Mouse (Mus musculus): ENCODE results near the gene Htr6. TPM values are rescaled to one million over a fixed set of nuclear protein-coding genes. Genes with fewer than 3 reads are reported as not detected.

Gene Htr6
- polyA plus RNA-seq, 1 experiment from 2014 or later: not detected

GRCm38 (mm10) chr4:139081270-139081931 is 6.0 kb upstream of the Htr6 start:
- Histone ChIP-seq H3K4me3 (ENCODE audit: low read length) (no peak overlapping the region), H3K4me2 (ENCODE audit: low read depth, low read length) (no peak overlapping the region), H3K4me1 (replicated peaks; ENCODE audit: control insufficient read depth, insufficient read depth, low read length) (peaks cover 11% of the 10 kb centered on the region), H3K9me3 (ENCODE audit: control insufficient read depth, low read length) (no peaks in the 10 kb centered on the region), H3K36me3 (ENCODE audit: control insufficient read depth, insufficient read depth, low read length) (no peaks in the 10 kb centered on the region), H3K27ac (ENCODE audit: low read length) (no peak overlapping the region), H3K27me3 (ENCODE audit: control insufficient read depth, insufficient read depth, low read depth, low read length) (peaks cover 6% of the 10 kb centered on the region), H3K9ac (ENCODE audit: low read length) (no peak overlapping the region)
- WGBS: 65% methylated on average over 18 of the region's 18 CpGs
- ATAC-seq (ENCODE audit: low read depth): no peak

GRCm38 (mm10) chr4:139080259-139080658 is 4.9 kb upstream of the Htr6 start:
- no peak overlapping the region for H3K27ac ChIP-seq (ENCODE audit: low read length)
- H3K4me3 ChIP-seq (ENCODE audit: low read length): no peak overlapping the region
- H3K9me3 ChIP-seq (ENCODE audit: control insufficient read depth, low read length): no peaks in the 10 kb centered on the region
- H3K27me3 ChIP-seq (ENCODE audit: control insufficient read depth, insufficient read depth, low read depth, low read length): peaks cover 17% of the 10 kb centered on the region
- H3K4me1 ChIP-seq (replicated peaks; ENCODE audit: control insufficient read depth, insufficient read depth, low read length): peaks cover 14% of the 10 kb centered on the region
- 87% methylated on average over 7 of the region's 7 CpGs for WGBS
- no peaks in the 10 kb centered on the region for H3K36me3 ChIP-seq (ENCODE audit: control insufficient read depth, insufficient read depth, low read length)
- no peak for ATAC-seq (ENCODE audit: low read depth)
- H3K9ac ChIP-seq (ENCODE audit: low read length): no peak overlapping the region
- no peak overlapping the region for H3K4me2 ChIP-seq (ENCODE audit: low read depth, low read length)

- no peak for ATAC-seq (ENCODE audit: low read depth)
- 85% methylated on average over 11 of the region's 11 CpGs for WGBS
- no peaks in the 10 kb centered on the region for H3K36me3 ChIP-seq (ENCODE audit: control insufficient read depth, insufficient read depth, low read length)
- H3K27ac ChIP-seq (ENCODE audit: low read length): no peak overlapping the region
- H3K4me3 ChIP-seq (ENCODE audit: low read length): no peak overlapping the region
- H3K9me3 ChIP-seq (ENCODE audit: control insufficient read depth, low read length): no peaks in the 10 kb centered on the region
- no peak overlapping the region for H3K4me2 ChIP-seq (ENCODE audit: low read depth, low read length)
- peaks cover 22% of the 10 kb centered on the region for H3K4me1 ChIP-seq (replicated peaks; ENCODE audit: control insufficient read depth, insufficient read depth, low read length)
- peaks cover 25% of the 10 kb centered on the region for H3K27me3 ChIP-seq (ENCODE audit: control insufficient read depth, insufficient read depth, low read depth, low read length)
- no peak overlapping the region for H3K9ac ChIP-seq (ENCODE audit: low read length)
Measured at GRCm38 (mm10) chr4:139079439-139079838, 4.1 kb upstream of the Htr6 start.

- H3K27me3 ChIP-seq (ENCODE audit: control insufficient read depth, insufficient read depth, low read depth, low read length): peaks cover 32% of the 10 kb centered on the region
- H3K9me3 ChIP-seq (ENCODE audit: control insufficient read depth, low read length): no peaks in the 10 kb centered on the region
- WGBS: 12% methylated on average over 4 of the region's 4 CpGs
- no peak overlapping the region for H3K4me3 ChIP-seq (ENCODE audit: low read length)
- no peak for ATAC-seq (ENCODE audit: low read depth)
- no peak overlapping the region for H3K9ac ChIP-seq (ENCODE audit: low read length)
- H3K36me3 ChIP-seq (ENCODE audit: control insufficient read depth, insufficient read depth, low read length): no peaks in the 10 kb centered on the region
- no peak overlapping the region for H3K27ac ChIP-seq (ENCODE audit: low read length)
- H3K4me2 ChIP-seq (ENCODE audit: low read depth, low read length): no peak overlapping the region
- peaks cover 22% of the 10 kb centered on the region for H3K4me1 ChIP-seq (replicated peaks; ENCODE audit: control insufficient read depth, insufficient read depth, low read length)
Measured at GRCm38 (mm10) chr4:139078726-139079125, 3.4 kb upstream of the Htr6 start.

- Histone ChIP-seq H3K27me3 (ENCODE audit: control insufficient read depth, insufficient read depth, low read depth, low read length) (peaks cover 37% of the 10 kb centered on the region), H3K27ac (ENCODE audit: low read length) (no peak overlapping the region), H3K4me1 (replicated peaks; ENCODE audit: control insufficient read depth, insufficient read depth, low read length) (peaks cover 18% of the 10 kb centered on the region), H3K9ac (ENCODE audit: low read length) (no peak overlapping the region), H3K9me3 (ENCODE audit: control insufficient read depth, low read length) (no peaks in the 10 kb centered on the region), H3K4me2 (ENCODE audit: low read depth, low read length) (no peak overlapping the region), H3K4me3 (ENCODE audit: low read length) (no peak overlapping the region), H3K36me3 (ENCODE audit: control insufficient read depth, insufficient read depth, low read length) (no peaks in the 10 kb centered on the region)
- no peak for ATAC-seq (ENCODE audit: low read depth)
- 28% methylated on average over 2 of the region's 2 CpGs for WGBS
Measured at GRCm38 (mm10) chr4:139078313-139078712, 2.9 kb upstream of the Htr6 start.

- Histone ChIP-seq H3K27me3 (ENCODE audit: control insufficient read depth, insufficient read depth, low read depth, low read length) (peaks cover 43% of the 10 kb centered on the region), H3K9ac (ENCODE audit: low read length) (no peak overlapping the region), H3K36me3 (ENCODE audit: control insufficient read depth, insufficient read depth, low read length) (no peaks in the 10 kb centered on the region), H3K27ac (ENCODE audit: low read length) (no peak overlapping the region), H3K4me2 (ENCODE audit: low read depth, low read length) (peak overlapping the region; percentile 86; the same call in 1 of the 2 replicates), H3K9me3 (ENCODE audit: control insufficient read depth, low read length) (no peaks in the 10 kb centered on the region), H3K4me1 (replicated peaks; ENCODE audit: control insufficient read depth, insufficient read depth, low read length) (peaks cover 11% of the 10 kb centered on the region), H3K4me3 (ENCODE audit: low read length) (peak overlapping the region; percentile 53)
- no peak for ATAC-seq (ENCODE audit: low read depth)
- 19% methylated on average over 5 of the region's 5 CpGs for WGBS
Measured at GRCm38 (mm10) chr4:139075915-139076314, 545 bp upstream of the Htr6 start.

- no peak for ATAC-seq (ENCODE audit: low read depth)
- WGBS: 22% methylated on average over 29 of the region's 29 CpGs
- Histone ChIP-seq H3K4me2 (ENCODE audit: low read depth, low read length) (peak overlapping the region; percentile 86; the same call in 1 of the 2 replicates), H3K4me3 (ENCODE audit: low read length) (no peak overlapping the region), H3K9ac (ENCODE audit: low read length) (no peak overlapping the region), H3K27me3 (ENCODE audit: control insufficient read depth, insufficient read depth, low read depth, low read length) (peaks cover 43% of the 10 kb centered on the region), H3K9me3 (ENCODE audit: control insufficient read depth, low read length) (no peaks in the 10 kb centered on the region), H3K27ac (ENCODE audit: low read length) (no peak overlapping the region), H3K36me3 (ENCODE audit: control insufficient read depth, insufficient read depth, low read length) (no peaks in the 10 kb centered on the region), H3K4me1 (replicated peaks; ENCODE audit: control insufficient read depth, insufficient read depth, low read length) (peaks cover 11% of the 10 kb centered on the region)
Measured at GRCm38 (mm10) chr4:139074060-139074459, 1.3 kb downstream of the Htr6 start.

GRCm38 (mm10) chr4:139068287-139068686 is 7.1 kb downstream of the Htr6 start:
- H3K27me3 ChIP-seq (ENCODE audit: control insufficient read depth, insufficient read depth, low read depth, low read length): peaks cover 6% of the 10 kb centered on the region
- no peaks in the 10 kb centered on the region for H3K36me3 ChIP-seq (ENCODE audit: control insufficient read depth, insufficient read depth, low read length)
- H3K4me1 ChIP-seq (replicated peaks; ENCODE audit: control insufficient read depth, insufficient read depth, low read length): no peaks in the 10 kb centered on the region
- WGBS: 22% methylated on average over 4 of the region's 4 CpGs
- H3K4me2 ChIP-seq (ENCODE audit: low read depth, low read length): no peak overlapping the region
- ATAC-seq (ENCODE audit: low read depth): no peak
- no peak overlapping the region for H3K9ac ChIP-seq (ENCODE audit: low read length)
- H3K27ac ChIP-seq (ENCODE audit: low read length): no peak overlapping the region
- H3K4me3 ChIP-seq (ENCODE audit: low read length): no peak overlapping the region
- H3K9me3 ChIP-seq (ENCODE audit: control insufficient read depth, low read length): no peaks in the 10 kb centered on the region

- Histone ChIP-seq H3K27ac (ENCODE audit: low read length) (no peak overlapping the region), H3K27me3 (ENCODE audit: control insufficient read depth, insufficient read depth, low read depth, low read length) (no peaks in the 10 kb centered on the region), H3K9me3 (ENCODE audit: control insufficient read depth, low read length) (no peaks in the 10 kb centered on the region), H3K4me1 (replicated peaks; ENCODE audit: control insufficient read depth, insufficient read depth, low read length) (no peaks in the 10 kb centered on the region), H3K4me3 (ENCODE audit: low read length) (no peak overlapping the region), H3K9ac (ENCODE audit: low read length) (no peak overlapping the region), H3K4me2 (ENCODE audit: low read depth, low read length) (no peak overlapping the region), H3K36me3 (ENCODE audit: control insufficient read depth, insufficient read depth, low read length) (no peaks in the 10 kb centered on the region)
- 78% methylated on average over 5 of the region's 5 CpGs for WGBS
- ATAC-seq (ENCODE audit: low read depth): no peak
Measured at GRCm38 (mm10) chr4:139064831-139065230, 10.5 kb downstream of the Htr6 start.
